Mouse (Mus musculus) adipocyte (in vitro differentiated cells): ENCODE measurements around the gene Lrch3.

Source experiments
- DNase-seq: peaks from one replicate; pipeline ENCODE4 v3.0.0-alpha.2; 2016; ENCODE audit warnings: low spot score

The Lrch3 gene

DNA sequence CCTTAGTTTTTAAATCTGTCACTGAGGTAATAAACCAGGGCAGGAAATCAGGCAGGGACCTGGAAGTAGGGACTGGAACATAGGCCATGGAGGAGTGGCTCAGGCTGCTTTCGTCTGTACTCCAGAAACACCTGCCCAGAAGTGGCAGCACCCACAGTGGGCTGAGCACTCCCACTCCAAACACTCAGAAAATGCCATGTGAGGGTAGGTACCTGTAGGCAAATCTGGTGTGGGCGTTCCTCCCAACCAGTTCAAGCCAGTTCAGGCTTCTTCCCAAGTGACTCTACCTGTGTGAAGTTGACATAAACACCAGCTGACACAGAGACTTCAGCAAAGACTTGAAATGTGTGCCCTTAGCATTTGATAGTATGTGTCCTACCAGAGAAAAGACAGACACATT is 70.7 kb downstream of the Lrch3 start:
- DNase-seq, result no peak

DNA sequence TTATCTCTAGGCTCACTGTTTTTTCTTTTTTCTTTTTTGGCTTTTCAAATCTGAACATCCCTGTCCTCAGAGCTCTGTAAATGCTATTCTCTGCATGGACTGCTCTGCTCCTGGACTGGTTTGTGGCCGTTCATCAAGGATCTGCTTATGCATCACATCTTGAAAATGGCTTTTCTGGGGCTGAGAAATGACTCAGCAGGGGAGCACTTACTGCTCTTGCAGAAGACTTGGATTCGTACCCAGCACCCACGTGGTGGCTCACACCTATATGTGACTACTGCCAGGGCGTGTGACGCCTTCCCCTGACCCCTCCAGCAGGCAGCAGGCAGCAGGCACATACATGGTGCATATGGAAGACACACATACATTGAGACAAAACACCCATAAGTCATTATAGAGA is 78.3 kb downstream of the Lrch3 start:
- no peak for DNase-seq

GRCm38 (mm10) chr16:33005216-33005615 is 91.3 kb downstream of the Lrch3 start:
- no peak for DNase-seq

DNA sequence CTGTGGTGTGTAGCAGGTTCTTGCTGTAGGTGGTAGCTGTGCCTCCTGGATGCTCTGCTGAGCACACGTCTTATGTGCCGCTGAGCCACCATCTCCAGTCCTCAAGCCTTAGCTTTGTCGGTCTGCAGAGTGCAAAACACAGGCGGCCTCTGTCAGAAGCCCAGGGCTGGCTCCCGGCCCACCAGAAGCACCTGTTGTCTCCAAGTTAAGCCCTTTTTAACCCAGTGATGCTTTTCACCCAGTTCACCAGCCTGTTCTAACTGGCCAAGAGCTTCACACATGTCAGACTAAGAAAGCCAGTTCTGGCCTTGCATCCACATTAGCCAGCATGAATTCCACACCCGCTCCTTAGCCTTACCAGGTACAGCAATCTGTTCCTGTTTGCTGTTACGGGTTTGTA is 93.0 kb downstream of the Lrch3 start:
- no peak for DNase-seq

DNA sequence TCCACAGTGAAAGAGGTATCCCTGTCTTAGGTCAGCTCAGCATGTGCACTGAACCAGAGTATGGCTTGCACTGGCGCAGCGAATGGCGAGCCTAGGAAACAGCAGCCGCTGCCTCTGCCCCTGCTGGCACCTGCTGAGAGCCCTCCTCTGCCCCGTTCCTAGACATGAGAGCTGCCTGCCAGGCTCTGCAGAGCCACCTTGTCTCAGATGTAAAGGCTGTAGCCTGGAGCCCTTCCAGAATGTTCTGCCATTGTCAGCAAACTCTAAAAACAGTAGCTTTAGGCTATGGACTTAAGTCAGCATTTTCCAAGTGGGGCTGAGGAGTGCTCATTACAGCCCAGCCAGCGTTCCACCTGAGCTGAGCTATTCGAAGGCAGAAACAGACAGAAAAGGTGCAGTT is 93.5 kb downstream of the Lrch3 start:
- DNase-seq, result no peak

- DNase-seq, result no peak
Observed at GRCm38 (mm10) chr16:33010166-33010565, 96.3 kb downstream of the Lrch3 start.

GRCm38 (mm10) chr16:33013801-33014200 is 99.9 kb downstream of the Lrch3 start:
- DNase-seq, result no peak

GRCm38 (mm10) chr16:33014921-33015320 is 101.0 kb downstream of the Lrch3 start:
- DNase-seq, result no peak

- DNase-seq, result no peak
Observed at GRCm38 (mm10) chr16:33015396-33015907, 101.6 kb downstream of the Lrch3 start.

GRCm38 (mm10) chr16:33015986-33016385 is 102.1 kb downstream of the Lrch3 start:
- DNase-seq, result no peak

DNA sequence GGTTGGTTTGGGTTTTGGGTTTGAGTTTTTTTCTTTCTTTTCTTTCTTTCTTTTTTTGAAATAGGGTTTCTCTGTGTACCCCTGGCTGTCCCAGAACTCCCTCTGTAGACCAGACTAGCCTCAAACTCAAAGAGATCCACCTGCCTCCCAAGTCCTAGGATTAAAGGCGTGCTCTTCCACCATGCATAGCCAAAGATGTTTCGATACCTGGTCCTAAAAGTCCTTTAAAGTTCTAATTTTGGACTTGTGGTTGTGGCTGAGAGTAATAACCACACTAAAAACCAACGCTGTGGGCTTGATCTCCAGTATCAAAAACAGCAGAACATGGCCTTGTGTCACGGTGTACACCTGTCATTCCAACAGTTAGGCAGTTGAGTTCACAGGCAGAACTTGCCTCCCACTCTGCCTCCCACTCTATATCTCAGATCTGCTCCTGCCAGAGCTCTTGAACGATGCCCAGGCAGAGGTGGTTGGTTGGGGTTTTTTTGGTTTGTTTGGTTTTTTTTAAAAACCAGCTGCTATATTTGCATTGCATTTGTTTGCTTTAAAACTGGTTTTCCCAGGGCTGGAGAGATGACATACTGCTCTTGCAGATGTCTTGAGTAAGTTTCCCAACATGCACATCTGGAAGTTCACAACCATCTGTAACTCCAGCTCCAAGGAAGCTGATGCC is 103.9 kb downstream of the Lrch3 start:
- peak; percentile 31 for DNase-seq

DNA sequence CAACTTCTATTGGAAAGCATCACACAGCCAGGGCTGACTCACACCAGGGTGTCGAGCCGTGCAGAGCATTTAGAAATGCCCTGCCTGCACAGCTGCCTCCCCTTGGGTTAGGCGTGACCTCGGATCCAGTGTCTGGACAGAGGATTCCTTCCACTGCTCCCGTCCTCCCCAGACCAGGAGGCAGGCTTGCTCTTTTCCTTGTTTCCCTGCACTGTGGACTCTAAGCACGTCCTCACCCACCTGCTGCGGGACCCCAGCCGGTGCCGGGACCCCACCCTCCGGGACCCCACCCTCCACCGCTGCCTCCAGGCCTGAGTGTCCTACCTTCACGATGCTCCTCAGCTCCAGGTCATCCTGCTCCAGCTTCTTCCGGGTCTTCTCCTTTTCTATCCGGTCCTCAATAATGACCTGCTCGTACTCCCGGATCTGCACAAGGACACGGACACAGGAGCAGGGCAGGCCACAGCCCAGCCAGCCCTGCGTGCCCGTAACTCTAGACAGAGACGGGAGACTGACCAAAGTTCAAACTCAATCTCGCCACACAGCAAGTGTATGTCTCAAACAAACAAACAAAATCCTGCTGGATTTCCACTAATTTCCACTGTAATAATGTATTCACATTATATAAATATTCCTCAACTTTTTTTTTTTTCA is 105.3 kb downstream of the Lrch3 start:
- DNase-seq, result no peak

DNA sequence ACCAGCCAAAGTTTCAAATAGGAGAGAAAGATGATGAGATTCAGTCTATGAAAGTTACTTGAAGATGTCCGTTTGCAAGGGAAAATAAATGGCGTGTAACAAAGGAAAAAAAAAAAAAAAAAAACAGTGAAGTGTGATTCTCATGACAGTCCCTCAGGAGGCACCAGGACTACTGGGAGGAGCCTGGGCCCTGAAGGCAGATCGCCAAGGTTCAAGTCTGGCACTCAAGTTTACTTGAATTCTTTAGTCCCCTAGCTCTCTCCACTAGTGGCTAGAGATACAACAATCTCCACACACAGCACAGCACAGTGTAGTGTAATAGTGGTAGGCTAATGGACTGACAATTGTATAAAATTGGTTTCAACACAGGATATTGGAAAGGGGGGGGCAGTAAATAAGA is 107.5 kb downstream of the Lrch3 start:
- DNase-seq, result peak; percentile 67

- DNase-seq, result peak; percentile 94
Observed at GRCm38 (mm10) chr16:33023750-33024149, 109.8 kb downstream of the Lrch3 start.

DNA sequence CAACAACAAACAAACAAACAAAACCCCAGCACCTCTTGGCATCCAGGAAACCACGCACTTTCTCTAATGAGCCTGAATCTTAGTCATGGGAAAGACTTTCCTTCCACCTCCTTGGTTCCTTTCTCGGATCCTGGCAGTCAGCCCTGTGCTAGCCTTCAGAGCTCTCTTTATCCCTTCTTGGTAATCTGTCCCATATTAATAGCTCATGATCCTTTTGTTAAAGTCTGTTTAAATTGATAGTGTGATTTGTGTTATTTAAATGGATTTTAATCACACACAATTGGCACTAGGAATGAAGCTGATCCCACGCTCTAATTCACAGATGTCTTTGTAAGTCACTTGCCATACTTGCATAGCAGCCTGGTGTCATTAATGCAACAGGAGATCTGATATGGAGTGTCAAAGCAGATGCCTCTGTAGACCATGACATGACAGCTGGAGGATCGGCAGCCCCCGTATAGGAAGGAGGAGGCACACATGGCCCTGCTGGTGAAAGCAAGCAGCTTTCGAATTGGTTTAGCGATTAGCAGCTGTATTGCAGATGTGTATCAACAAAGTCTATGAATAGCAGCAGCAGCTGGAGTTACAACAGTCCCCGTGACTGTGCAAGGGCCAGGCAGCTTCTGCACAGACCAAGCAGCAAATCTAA is 110.7 kb downstream of the Lrch3 start:
- DNase-seq, result no peak

GRCm38 (mm10) chr16:33026357-33026756 is 112.5 kb downstream of the Lrch3 start:
- DNase-seq, result no peak

DNA sequence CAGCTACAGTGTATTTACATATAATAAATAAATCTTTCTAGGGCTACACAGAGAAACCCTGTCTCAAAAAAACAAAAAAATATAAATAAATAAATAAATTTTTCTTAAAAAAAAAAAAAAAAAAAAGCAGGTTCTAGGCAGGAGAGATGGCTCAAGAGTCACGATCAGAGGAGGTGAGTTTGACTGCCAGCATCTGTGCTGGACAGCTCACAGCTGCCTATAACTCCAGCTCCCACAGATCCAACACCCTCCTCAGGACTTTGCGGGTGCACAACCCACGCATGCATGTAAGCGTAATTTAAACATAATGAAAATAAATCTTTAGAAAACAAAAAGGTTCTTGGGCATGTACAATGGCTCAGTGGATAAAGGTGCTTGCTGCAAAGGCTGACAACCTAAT is 122.1 kb downstream of the Lrch3 start:
- no peak for DNase-seq

DNA sequence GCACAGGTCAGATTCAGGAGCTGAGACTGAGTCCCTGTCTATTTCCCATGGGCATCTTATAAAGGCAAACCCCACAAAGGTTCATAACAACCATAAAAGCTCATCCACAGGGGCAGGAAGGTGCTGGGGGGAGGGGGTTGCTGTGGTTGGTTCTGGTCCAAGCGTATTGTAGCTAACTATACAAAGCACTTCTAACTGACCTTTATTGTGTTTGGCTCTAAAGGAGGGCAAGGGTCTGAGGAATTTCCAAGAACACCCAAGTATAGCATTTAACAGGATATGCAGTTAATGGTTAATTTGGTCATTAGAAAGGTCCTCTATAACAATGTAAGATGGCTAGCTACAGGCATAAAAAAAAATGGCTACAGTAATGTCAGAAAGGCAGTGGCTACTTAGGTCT is 128.8 kb downstream of the Lrch3 start:
- DNase-seq, result no peak

- no peak for DNase-seq
Observed at GRCm38 (mm10) chr16:33043268-33043667, 129.4 kb downstream of the Lrch3 start.

DNA sequence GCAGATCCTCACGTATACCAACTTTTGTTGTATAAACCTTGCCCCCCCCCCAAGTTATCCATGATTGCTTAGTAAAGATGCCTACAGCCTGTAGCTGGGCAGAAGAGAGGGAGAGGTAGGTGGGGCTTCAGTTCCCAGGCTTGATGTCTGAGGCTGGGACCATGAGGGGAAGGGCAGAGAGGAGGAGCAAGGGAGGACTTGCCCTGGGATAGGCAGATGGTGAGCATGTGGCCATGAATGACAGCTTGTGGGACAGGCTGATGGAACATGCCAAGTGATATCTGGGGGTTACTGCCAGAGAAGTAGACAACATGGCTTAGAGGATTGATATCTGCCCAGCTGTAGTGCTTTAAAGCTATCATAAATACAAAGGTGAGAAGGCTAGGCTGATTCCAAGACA is 134.1 kb downstream of the Lrch3 start:
- DNase-seq, result no peak

DNA sequence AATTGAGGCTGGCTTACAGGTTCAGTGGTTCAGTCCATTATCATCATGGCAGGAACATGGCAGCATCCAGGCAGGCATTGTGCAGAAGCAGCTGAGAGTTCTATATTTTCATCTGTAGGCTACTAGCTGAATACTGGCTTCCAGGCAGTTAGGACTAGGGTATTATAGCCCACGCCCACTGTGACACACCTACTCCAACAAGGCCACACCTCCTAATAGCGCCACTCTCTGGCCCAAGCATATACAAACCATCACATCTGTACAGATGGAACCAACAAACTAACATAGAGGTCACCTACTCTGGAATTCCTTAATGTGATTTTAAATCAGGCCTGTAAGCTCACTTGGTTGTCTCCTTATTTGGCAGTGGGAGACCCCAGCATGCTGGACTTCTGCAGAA is 134.8 kb downstream of the Lrch3 start:
- DNase-seq, result no peak

- DNase-seq, result no peak
Observed at GRCm38 (mm10) chr16:33049809-33050208, 135.9 kb downstream of the Lrch3 start.

GRCm38 (mm10) chr16:33053141-33053540 is 139.2 kb downstream of the Lrch3 start:
- DNase-seq, result no peak
